Mouse (Mus musculus) megakaryocyte, embryonic 14.5 days (primary cell): Measurements from ENCODE around the gene Dqx1. TPM values are rescaled to one million over a fixed set of nuclear protein-coding genes. Genes with fewer than 3 reads are reported as not detected.
A peak's percentile ranks its signal among the peaks of the same experiment; 100 is the strongest.

Source experiments
- H3K27me3 ChIP-seq: replicated peaks from 2 replicates; pipeline ENCODE3; 2012; ENCODE audit warnings: inconsistent platforms
- H3K36me3 ChIP-seq: replicated peaks from 2 replicates; pipeline ENCODE3; 2012; ENCODE audit warnings: low read length, inconsistent platforms, mixed read lengths
- H3K4me1 ChIP-seq: 2 replicates; pipeline ENCODE4 v1.6.1; 2012; ENCODE audit warnings: inconsistent platforms
- H3K4me3 ChIP-seq: replicated peaks from 2 replicates; pipeline ENCODE3; 2012; ENCODE audit warnings: moderate library complexity, mild to moderate bottlenecking, inconsistent platforms
- H3K9me3 ChIP-seq: 2 replicates; pipeline ENCODE4 v1.6.1; 2012; ENCODE audit warnings: inconsistent platforms
- FLI1 ChIP-seq: IDR thresholded peaks from 2 replicates; pipeline ENCODE4 v1.6.1; 2012; ENCODE audit warnings: low read length, inconsistent platforms, mixed read lengths
- GATA1 ChIP-seq: IDR thresholded peaks from 3 replicates; pipeline ENCODE4 v1.6.1; 2012; ENCODE audit warnings: mixed read lengths, low read length, inconsistent platforms, borderline replicate concordance
- polyA plus RNA-seq: library from polyadenylated mRNA; stranded (reverse); fragments of >175 nt; gene quantifications from 2 replicates; pipeline ENCODE4 v1.2.3, GENCODE M21; 2012; ENCODE audit warnings: low replicate concordance; ENCODE audit not compliant: insufficient read depth

Dqx1 gene
- polyA plus RNA-seq, 1 experiment = 0.22 TPM

GRCm38 (mm10) chr6:83020121-83020520, 37.5 kb upstream of the Dqx1 start:
- TF ChIP-seq GATA1 = peak; percentile 46; the same call in 1 of the 3 replicates
- no peak for TF ChIP-seq FLI1
- peaks cover 13% of the 10 kb centered on the region for H3K9me3 ChIP-seq
- H3K4me3 ChIP-seq = peak overlapping the region; percentile 53
- peaks cover 34% of the 10 kb centered on the region for H3K36me3 ChIP-seq
- H3K27me3 ChIP-seq = no peaks in the 10 kb centered on the region
- H3K4me1 ChIP-seq = peaks cover 93% of the 10 kb centered on the region

GRCm38 (mm10) chr6:83020836-83021593, 36.6 kb upstream of the Dqx1 start:
- peaks cover 91% of the 10 kb centered on the region for H3K4me1 ChIP-seq
- TF ChIP-seq FLI1 (no peak), GATA1 (no peak)
- H3K27me3 ChIP-seq = no peaks in the 10 kb centered on the region
- H3K9me3 ChIP-seq = peaks cover 13% of the 10 kb centered on the region
- H3K4me3 ChIP-seq = peak overlapping the region; percentile 70
- H3K36me3 ChIP-seq = peaks cover 31% of the 10 kb centered on the region

GRCm38 (mm10) chr6:83023008-83023407, 34.6 kb upstream of the Dqx1 start:
- H3K4me3 ChIP-seq = no peak overlapping the region
- TF ChIP-seq FLI1 = no peak
- TF ChIP-seq GATA1 = no peak
- peaks cover 95% of the 10 kb centered on the region for H3K4me1 ChIP-seq
- peaks cover 18% of the 10 kb centered on the region for H3K36me3 ChIP-seq
- H3K9me3 ChIP-seq = peaks cover 7% of the 10 kb centered on the region
- H3K27me3 ChIP-seq = no peaks in the 10 kb centered on the region

- H3K27me3 ChIP-seq = no peaks in the 10 kb centered on the region
- H3K36me3 ChIP-seq = peaks cover 14% of the 10 kb centered on the region
- peaks cover 96% of the 10 kb centered on the region for H3K4me1 ChIP-seq
- peak overlapping the region; percentile 38 for H3K4me3 ChIP-seq
- TF ChIP-seq GATA1 (no peak), FLI1 (no peak)
- no peaks in the 10 kb centered on the region for H3K9me3 ChIP-seq
Observed at GRCm38 (mm10) chr6:83023786-83024185, 33.9 kb upstream of the Dqx1 start.

- Histone ChIP-seq H3K36me3 (peaks cover 16% of the 10 kb centered on the region), H3K4me1 (peaks cover 97% of the 10 kb centered on the region), H3K9me3 (no peaks in the 10 kb centered on the region), H3K27me3 (no peaks in the 10 kb centered on the region), H3K4me3 (peak overlapping the region; percentile 38)
- TF ChIP-seq FLI1 = no peak
- no peak for TF ChIP-seq GATA1
Observed at GRCm38 (mm10) chr6:83024421-83024820, 33.2 kb upstream of the Dqx1 start.

GRCm38 (mm10) chr6:83025221-83025620, 32.4 kb upstream of the Dqx1 start:
- Histone ChIP-seq H3K9me3 (no peaks in the 10 kb centered on the region), H3K36me3 (peaks cover 20% of the 10 kb centered on the region), H3K4me1 (peaks cover 97% of the 10 kb centered on the region), H3K4me3 (peak overlapping the region; percentile 14), H3K27me3 (no peaks in the 10 kb centered on the region)
- TF ChIP-seq FLI1 (no peak), GATA1 (no peak)

GRCm38 (mm10) chr6:83027293-83027692, 30.4 kb upstream of the Dqx1 start:
- TF ChIP-seq GATA1 (no peak), FLI1 (no peak)
- Histone ChIP-seq H3K27me3 (no peaks in the 10 kb centered on the region), H3K4me3 (peak overlapping the region; percentile 83), H3K4me1 (peaks cover 97% of the 10 kb centered on the region), H3K36me3 (peaks cover 41% of the 10 kb centered on the region), H3K9me3 (no peaks in the 10 kb centered on the region)

GRCm38 (mm10) chr6:83027706-83028105, 29.9 kb upstream of the Dqx1 start:
- Histone ChIP-seq H3K36me3 (peaks cover 45% of the 10 kb centered on the region), H3K27me3 (no peaks in the 10 kb centered on the region), H3K4me1 (peaks cover 95% of the 10 kb centered on the region), H3K9me3 (no peaks in the 10 kb centered on the region), H3K4me3 (peak overlapping the region; percentile 83)
- TF ChIP-seq GATA1 (no peak), FLI1 (no peak)

- TF ChIP-seq GATA1 = no peak
- TF ChIP-seq FLI1 = no peak
- H3K36me3 ChIP-seq = peaks cover 46% of the 10 kb centered on the region
Observed at GRCm38 (mm10) chr6:83029777-83030176, 27.9 kb upstream of the Dqx1 start.

GRCm38 (mm10) chr6:83031111-83031510, 26.5 kb upstream of the Dqx1 start:
- H3K4me3 ChIP-seq = peak overlapping the region; percentile 92
- no peaks in the 10 kb centered on the region for H3K27me3 ChIP-seq
- TF ChIP-seq FLI1 = no peak
- no peak for TF ChIP-seq GATA1
- peaks cover 91% of the 10 kb centered on the region for H3K4me1 ChIP-seq
- no peaks in the 10 kb centered on the region for H3K9me3 ChIP-seq
- H3K36me3 ChIP-seq = peaks cover 53% of the 10 kb centered on the region

More at GRCm38 (mm10) chr6:83029777-83030176, 27.9 kb upstream of the Dqx1 start:
- Histone ChIP-seq H3K27me3 (no peaks in the 10 kb centered on the region), H3K4me1 (peaks cover 89% of the 10 kb centered on the region), H3K9me3 (no peaks in the 10 kb centered on the region), H3K4me3 (peak overlapping the region; percentile 50)
